Mouse (Mus musculus) right cerebral cortex, postnatal 25 days (tissue): ENCODE measurements around the gene Isyna1.

Source experiments
- DNase-seq: peaks from one replicate; pipeline ENCODE4 v3.0.0; 2022

Gene Isyna1

GRCm38 (mm10) chr8:70593961-70594609, at the start of gene Isyna1:
TSS of gene Isyna1 (plus strand) at chr8:70594373.
- peak; percentile 80 for DNase-seq

- no peak for DNase-seq
Observed at GRCm38 (mm10) chr8:70546412-70546811, 47.8 kb upstream of the Isyna1 start.

GRCm38 (mm10) chr8:70547762-70548161, 46.4 kb upstream of the Isyna1 start:
- no peak for DNase-seq

- DNase-seq = no peak
Observed at GRCm38 (mm10) chr8:70549412-70550184, 44.6 kb upstream of the Isyna1 start.

DNA sequence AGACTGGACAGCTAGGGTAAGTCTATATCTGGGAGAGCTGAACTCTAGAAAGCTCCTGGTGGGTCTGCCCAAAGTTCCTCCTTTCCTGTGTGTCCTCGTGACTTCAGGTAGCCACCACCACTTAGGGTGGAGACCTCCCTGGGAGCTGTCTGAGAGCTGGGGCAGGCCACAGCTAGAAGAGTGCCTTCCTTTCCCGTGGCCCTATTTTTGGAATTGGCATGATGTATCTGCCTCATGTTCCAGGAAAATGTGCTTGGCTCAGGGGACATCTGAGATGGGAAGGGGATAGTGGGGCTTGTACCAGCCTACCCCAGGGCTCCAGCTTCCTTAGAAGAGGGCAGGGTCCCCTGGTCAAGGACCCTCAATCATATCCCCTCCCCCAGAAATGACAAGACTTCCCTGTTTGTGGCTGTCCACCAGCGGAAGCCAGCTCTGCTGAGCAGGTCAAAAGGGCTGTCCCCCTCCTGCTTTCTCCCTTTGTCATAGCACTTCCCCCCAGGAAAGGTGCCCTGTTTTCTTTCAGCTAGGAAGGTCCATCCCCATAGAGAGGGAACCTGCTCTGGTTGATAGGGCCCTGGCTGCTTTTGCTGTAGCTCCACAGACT, 42.5 kb upstream of the Isyna1 start:
- no peak for DNase-seq

- no peak for DNase-seq
Observed at GRCm38 (mm10) chr8:70552836-70553235, 41.3 kb upstream of the Isyna1 start.

DNA sequence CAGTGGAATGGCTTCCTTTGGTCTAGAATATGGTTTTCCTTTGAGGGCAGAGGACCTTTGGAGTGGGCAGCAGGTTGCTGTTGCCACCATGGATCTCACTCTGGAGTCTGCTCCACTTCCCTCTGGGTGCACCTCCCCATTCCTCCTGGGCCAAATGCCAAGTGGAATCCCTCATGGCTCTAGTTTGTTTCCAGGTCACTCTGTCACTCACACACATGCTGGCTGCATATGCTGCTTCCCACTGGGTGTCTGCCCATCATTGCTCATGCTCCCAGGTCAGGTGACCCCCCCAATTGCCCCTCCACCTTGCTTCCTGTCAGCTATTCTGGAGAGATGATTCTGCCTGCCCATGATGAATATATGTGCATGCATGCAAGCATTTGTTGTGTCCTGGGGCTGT, 40.4 kb upstream of the Isyna1 start:
- no peak for DNase-seq

- no peak for DNase-seq
Observed at GRCm38 (mm10) chr8:70555079-70555747, 39.0 kb upstream of the Isyna1 start.

DNA sequence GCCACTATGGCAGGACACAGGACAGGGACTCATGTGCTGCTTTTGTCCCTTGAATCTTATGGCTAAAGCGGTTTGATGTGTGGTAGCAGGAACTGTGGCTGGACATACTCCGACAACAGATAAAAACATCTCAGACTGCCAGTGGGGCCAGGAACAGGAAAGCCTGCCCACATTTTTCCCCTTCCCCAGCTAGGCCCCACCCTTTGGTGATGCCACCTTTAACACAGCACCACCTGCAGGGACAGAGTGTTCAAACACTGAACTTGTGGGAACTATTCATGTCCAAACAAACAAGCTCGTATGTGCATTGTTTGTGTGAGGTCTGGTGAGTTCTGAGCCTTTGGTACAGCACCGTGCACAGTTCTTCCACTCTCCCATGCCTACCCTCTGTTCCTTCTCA, 35.8 kb upstream of the Isyna1 start:
- DNase-seq = no peak

GRCm38 (mm10) chr8:70558983-70559382, 35.2 kb upstream of the Isyna1 start:
- DNase-seq = no peak

GRCm38 (mm10) chr8:70560096-70560495, 34.1 kb upstream of the Isyna1 start:
- no peak for DNase-seq

DNA sequence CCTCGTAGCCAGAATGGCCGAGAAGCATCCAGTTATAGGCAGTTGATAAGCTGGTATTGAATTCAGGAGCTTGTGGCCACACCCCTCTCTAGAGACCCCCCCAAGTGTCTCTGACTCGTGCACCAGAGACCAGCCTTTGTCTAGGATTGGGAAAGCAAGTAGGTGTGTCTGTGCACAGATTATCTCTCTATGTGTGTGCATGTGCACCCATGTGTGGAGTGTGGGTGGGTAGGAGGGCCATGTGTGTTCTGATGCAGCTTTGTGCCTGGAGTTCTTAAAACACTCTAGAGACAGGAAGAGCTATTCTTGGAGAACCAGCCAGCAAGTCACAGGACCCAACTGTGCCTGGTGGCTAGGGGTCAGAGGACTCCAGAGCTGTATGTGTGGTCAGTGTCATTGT, 33.6 kb upstream of the Isyna1 start:
- no peak for DNase-seq

DNA sequence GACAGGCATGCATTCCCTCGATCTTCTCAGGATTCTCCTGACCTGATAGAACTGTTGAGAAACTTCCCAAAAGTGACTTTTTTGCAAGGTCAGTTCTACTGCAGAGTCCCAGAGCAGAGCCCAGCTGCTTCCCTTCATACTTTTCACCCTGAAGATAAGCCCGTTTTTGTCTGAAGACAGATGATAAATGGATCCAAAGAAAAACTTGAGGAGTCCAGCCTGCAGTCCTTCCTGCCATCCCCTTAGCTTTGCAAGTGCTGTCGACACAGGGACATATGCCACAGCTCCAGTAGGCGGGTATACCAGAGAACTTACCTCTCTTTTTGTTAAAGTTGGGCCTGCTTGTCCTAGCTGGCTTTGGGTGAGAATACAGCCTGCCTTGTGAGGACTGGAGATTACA, 32.8 kb upstream of the Isyna1 start:
- no peak for DNase-seq

DNA sequence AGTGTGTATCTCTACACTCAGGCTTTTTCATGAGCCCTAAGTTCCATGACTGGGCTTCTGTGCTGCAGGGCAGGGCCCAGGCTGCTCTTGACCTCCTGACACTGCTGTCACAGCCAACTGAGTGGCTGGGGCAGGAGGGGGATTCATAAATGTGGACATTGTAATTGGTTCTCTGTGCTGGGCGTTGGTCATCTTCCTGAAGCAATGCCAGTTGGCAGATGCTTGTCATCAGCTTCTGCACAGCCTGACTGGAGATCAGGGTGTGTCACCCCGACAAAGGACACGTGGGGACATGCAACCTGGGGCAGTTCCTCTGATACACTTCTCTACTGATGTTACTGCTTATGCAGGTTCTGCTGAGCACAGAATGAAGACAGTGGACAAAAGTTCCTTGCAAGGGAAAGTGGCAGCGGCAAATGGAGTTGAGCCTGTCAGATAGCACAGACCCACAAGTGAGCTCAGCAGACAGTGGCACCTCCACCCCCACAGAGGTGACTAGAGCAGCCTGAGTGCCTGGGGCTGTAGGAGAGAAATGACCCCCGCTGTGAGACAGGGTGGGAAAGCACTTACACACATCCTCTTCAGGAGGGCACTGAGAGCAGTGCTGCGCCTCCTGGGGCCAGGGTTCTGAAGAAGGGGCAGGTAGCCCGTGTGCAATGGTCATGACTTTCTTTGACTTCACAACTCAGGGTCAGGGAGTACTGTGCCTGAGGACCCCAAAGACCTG, 32.2 kb upstream of the Isyna1 start:
- DNase-seq = no peak

GRCm38 (mm10) chr8:70562802-70563201, 31.4 kb upstream of the Isyna1 start:
- DNase-seq = no peak

GRCm38 (mm10) chr8:70563763-70564387, 30.3 kb upstream of the Isyna1 start:
- no peak for DNase-seq

DNA sequence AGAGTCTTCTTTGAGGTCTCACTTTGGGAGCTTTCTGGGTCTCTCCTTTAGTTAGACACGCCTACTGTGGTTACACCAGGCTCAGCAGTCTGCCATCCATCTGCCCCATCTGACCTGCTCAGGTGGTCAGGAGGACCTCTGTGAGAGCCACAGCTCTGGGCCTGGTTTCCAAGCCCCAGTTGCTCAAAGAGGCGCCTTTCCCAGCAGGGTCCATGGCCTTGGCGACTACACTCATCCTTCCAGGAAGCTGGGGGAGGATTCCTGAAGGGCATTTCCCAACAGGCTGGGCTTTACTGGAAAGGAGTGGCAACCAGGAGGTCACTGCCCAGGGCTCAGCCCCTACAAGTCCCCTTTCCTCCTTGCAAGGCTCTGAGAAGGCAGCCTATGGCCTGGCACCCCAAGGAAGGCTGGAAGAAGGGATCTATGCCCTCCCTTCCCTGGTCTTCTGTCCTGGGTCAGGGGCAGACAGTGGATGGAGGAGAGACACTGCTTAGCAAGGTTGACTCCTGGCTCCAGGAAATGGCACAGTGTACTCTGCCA, 29.4 kb upstream of the Isyna1 start:
- no peak for DNase-seq

- DNase-seq = no peak
Observed at GRCm38 (mm10) chr8:70565561-70565960, 28.6 kb upstream of the Isyna1 start.

GRCm38 (mm10) chr8:70570360-70570759, 23.8 kb upstream of the Isyna1 start:
- DNase-seq = no peak

GRCm38 (mm10) chr8:70570990-70571389, 23.2 kb upstream of the Isyna1 start:
- DNase-seq = no peak

- DNase-seq = no peak
Observed at GRCm38 (mm10) chr8:70574302-70574701, 19.9 kb upstream of the Isyna1 start.

DNA sequence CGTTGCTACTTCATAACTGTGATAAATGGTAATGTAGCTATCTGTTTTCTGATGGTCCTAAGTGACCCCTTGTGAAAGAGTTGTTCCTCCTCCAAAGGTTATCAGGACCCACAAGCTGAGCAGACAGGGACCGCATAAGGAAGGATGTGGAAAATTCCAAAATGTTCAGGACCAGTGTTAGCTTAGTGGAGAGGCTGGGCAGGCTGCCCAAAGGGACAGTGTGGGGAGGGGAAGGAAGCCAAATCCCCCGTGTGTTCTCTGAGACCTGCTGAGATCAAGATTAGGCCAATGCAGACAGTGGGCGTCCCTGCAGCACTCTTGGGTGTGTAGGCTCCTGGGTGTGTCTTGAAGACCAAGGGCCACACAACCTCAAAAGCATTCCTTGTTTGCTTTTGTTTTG, 19.3 kb upstream of the Isyna1 start:
- no peak for DNase-seq
